Mouse (Mus musculus) stomach, postnatal 0 days (tissue): ENCODE data around the gene Ube2s. TPM values are rescaled to one million over a fixed set of nuclear protein-coding genes. Genes with fewer than 3 reads are reported as not detected.
A peak's percentile ranks its signal among the peaks of the same experiment; 100 is the strongest.

Experiments used
- ATAC-seq: fragments of 200-750 bp; cut with Nextera tagmentation; 2 replicates; pipeline ENCODE4 v1.8.0; 2017; ENCODE audit not compliant: low FRiP score, low TSS enrichment
- DNase-seq: peaks from one replicate; pipeline ENCODE4 v3.0.0-alpha.2; 2016; ENCODE audit warnings: low spot score
- H3K27ac ChIP-seq: fragments of 300-500 bp; sonication (generic); replicated peaks from 2 replicates; pipeline ENCODE4 v1.5.1; 2014; ENCODE audit warnings: mild to moderate bottlenecking, control low read depth
- H3K27me3 ChIP-seq: fragments of 300-500 bp; sonication (generic); 2 replicates; pipeline ENCODE4 v1.6.1; 2014; ENCODE audit warnings: low read length; ENCODE audit not compliant: control insufficient read depth, insufficient read depth
- H3K36me3 ChIP-seq: fragments of 300-500 bp; sonication (generic); 2 replicates; pipeline ENCODE4 v1.6.1; 2014; ENCODE audit warnings: low read length, mixed read lengths; ENCODE audit not compliant: control insufficient read depth, insufficient read depth
- H3K4me1 ChIP-seq: fragments of 300-500 bp; sonication (generic); replicated peaks from 2 replicates; pipeline ENCODE4 v1.6.1; 2014; ENCODE audit warnings: antibody characterized with exemption; ENCODE audit not compliant: control insufficient read depth, insufficient read depth
- H3K4me2 ChIP-seq: fragments of 300-500 bp; sonication (generic); replicated peaks from 2 replicates; pipeline ENCODE4 v1.6.1; 2014; ENCODE audit warnings: low read depth, mild to moderate bottlenecking, control low read depth, moderate library complexity
- H3K4me3 ChIP-seq: fragments of 300-500 bp; sonication (generic); 2 replicates; pipeline ENCODE4 v1.5.1; 2014; ENCODE audit warnings: low read depth, low read length, control low read depth
- H3K9ac ChIP-seq: fragments of 300-500 bp; sonication (generic); 2 replicates; pipeline ENCODE4 v1.6.1; 2014; ENCODE audit warnings: mild to moderate bottlenecking, low read length, control low read depth, mixed read lengths
- H3K9me3 ChIP-seq: fragments of 300-500 bp; sonication (generic); 2 replicates; pipeline ENCODE4 v1.6.1; 2016; ENCODE audit warnings: low read length; ENCODE audit not compliant: control insufficient read depth
- CTCF ChIP-seq: IDR thresholded peaks from 2 replicates; pipeline ENCODE4 v1.5.1; 2016; ENCODE audit warnings: antibody characterized with exemption, low read depth, mild to moderate bottlenecking, moderate library complexity
- EP300 ChIP-seq: optimal IDR thresholded peaks from 2 replicates; pipeline ENCODE3; 2016; ENCODE audit warnings: antibody characterized with exemption
- WGBS: fragments of 180-500 bp; shearing (Covaris S2); extraction: QIAGEN DNeasy Blood & Tissue Kit; methylation state at CpG from one replicate; pipeline ENCODE4 v1.1.7; 2014; 5-methylcytosine and 5-hydroxymethylcytosine counted together
- polyA plus RNA-seq: library from polyadenylated mRNA; unstranded; fragments of >200 nt; fragmentation: Nextera tagmentation; extraction: Ambion mirVana; gene quantifications from 2 replicates; pipeline ENCODE4 v1.2.1, GENCODE M21; 2015

Ube2s gene
- polyA plus RNA-seq, 1 experiment from 2014 or later: 111 TPM

DNA sequence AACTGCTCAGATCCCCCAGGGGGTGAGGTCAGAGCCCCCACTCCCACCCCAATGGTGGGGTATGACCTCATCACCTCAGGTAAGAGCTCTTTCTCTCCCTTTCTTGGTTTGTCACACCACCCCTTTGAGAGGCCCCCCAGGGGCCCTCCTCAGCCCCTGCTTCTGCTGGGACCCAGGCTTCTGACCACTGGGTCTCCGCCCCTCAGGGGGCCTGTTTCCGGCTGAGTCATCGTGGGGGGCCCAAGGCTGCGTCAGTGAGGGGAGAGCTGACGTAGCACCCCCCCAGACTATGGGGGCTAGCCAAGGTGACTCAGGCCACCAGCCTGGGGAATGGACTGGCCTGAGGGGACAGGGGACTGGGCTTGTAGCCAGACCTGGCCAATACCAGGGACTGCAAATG, 32.5 kb downstream of the Ube2s start:
- TF ChIP-seq CTCF (no peak), EP300 (no peak)
- no peak overlapping the region for H3K9ac ChIP-seq
- H3K36me3 ChIP-seq: no peaks in the 10 kb centered on the region
- no peak overlapping the region for H3K27ac ChIP-seq
- no peaks in the 10 kb centered on the region for H3K27me3 ChIP-seq
- DNase-seq (no peak), ATAC-seq (no peak)
- H3K9me3 ChIP-seq: no peaks in the 10 kb centered on the region
- 0 out of 2 replicates have a peak, but pooled peaks cover 3% of the 10 kb centered on the region for H3K4me1 ChIP-seq
- H3K4me3 ChIP-seq: no peak overlapping the region
- 28% methylated on average over 5 of the region's 5 CpGs for WGBS
- no peak overlapping the region for H3K4me2 ChIP-seq

- no peak for TF ChIP-seq EP300
- no peak for TF ChIP-seq CTCF
- WGBS: 5% methylated on average over 15 of the region's 20 CpGs
- Histone ChIP-seq H3K27me3 (no peaks in the 10 kb centered on the region), H3K27ac (no peak overlapping the region), H3K9ac (no peak overlapping the region), H3K9me3 (no peaks in the 10 kb centered on the region), H3K4me2 (no peak overlapping the region), H3K36me3 (no peaks in the 10 kb centered on the region), H3K4me3 (no peak overlapping the region), H3K4me1 (0 out of 2 replicates have a peak, but pooled peaks cover 3% of the 10 kb centered on the region)
- ATAC-seq: no peak
- no peak for DNase-seq
These were observed 34.3 kb downstream of the Ube2s start for GRCm38 (mm10) chr7:4777851-4778637.

DNA sequence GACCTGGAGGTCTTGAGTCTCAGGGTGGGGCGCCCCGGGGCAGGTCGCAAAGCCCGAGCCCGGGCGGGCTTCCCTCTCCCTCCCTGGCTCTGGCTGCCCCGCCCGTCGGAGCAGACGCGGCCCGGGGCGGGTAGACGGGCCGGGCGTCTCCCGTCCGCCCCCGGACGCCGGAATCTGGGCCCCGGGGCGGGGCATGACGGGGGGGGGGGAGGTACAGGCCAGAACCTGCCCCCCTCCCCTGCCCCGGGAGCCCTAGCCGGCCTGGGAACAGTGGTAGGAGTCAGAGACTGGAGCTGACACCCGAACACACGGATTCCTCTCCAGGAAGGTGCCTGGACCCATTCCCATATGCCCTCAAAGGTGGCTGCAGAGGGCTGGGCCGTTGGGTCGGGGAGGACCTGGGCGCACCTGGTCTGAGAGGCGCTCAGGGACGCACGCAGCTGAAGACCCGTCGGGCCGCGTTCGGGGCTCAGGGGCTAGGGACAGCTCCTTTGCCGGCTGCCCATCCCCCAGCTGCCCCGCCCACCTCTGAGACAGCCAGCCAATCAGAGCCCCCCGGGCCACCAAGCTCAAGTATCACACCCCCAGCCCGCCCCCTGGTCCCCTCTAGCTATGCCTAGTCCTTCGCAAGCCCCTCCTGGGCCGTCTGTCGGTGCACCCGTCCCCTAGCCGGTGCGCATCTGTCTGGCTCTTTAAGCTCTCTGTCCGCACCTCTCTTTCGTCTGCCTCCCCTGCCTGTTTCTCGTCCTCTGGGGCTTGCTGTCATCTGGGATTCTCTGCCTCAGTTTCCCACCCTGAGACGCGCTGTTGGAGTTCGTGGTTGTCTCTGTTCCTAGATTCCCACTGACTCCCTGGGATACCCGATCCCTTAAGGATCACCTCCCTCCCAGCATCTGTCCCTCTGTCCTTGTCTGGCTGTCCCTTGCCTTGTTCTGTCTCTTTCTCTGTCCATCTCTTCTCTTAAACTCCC, 35.2 kb downstream of the Ube2s start:
- peak; percentile 69 for DNase-seq
- Histone ChIP-seq H3K9me3 (no peaks in the 10 kb centered on the region), H3K27ac (no peak overlapping the region), H3K4me1 (0 out of 2 replicates have a peak, but pooled peaks cover 3% of the 10 kb centered on the region), H3K36me3 (no peaks in the 10 kb centered on the region), H3K9ac (peak overlapping the region; percentile 53), H3K27me3 (no peaks in the 10 kb centered on the region), H3K4me2 (peak overlapping the region; percentile 70), H3K4me3 (peak overlapping the region; percentile 43)
- ATAC-seq: peak; percentile 70
- TF ChIP-seq EP300 (no peak), CTCF (no peak)
- WGBS: under 1% methylated on average over 29 of the region's 56 CpGs

- no peak for DNase-seq
- 41% methylated on average over 10 of the region's 10 CpGs for WGBS
- TF ChIP-seq CTCF: no peak
- TF ChIP-seq EP300: no peak
- Histone ChIP-seq H3K9ac (no peak overlapping the region), H3K9me3 (no peaks in the 10 kb centered on the region), H3K27me3 (no peaks in the 10 kb centered on the region), H3K4me3 (no peak overlapping the region), H3K27ac (no peak overlapping the region), H3K36me3 (no peaks in the 10 kb centered on the region), H3K4me1 (0 out of 2 replicates have a peak, but pooled peaks cover 3% of the 10 kb centered on the region), H3K4me2 (no peak overlapping the region)
- ATAC-seq: no peak
These were observed 36.3 kb downstream of the Ube2s start for GRCm38 (mm10) chr7:4776131-4776530.

DNA sequence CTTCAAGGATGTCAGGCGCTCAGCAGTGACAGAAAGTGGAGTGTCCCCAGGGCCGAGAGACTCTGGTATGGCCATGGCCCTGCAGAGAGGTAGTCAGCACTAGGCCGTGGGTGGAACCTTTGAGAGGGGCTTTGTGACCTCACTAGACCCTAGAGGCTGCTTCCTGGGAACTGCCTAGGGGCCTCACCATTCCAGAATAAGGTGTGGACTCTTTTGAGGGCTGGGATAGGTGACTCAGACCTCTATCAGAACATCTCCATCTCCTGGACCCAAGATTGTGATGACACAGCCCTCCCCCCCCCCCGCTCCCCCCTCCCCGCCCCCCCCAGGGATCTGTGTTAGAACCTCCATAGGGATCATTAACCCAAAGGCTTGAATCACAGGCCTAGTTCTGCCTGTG, 41.2 kb downstream of the Ube2s start, which contains the start of gene Fam71e2:
TSS of gene Fam71e2 (minus strand) at position 101 of the 400 bp plus-strand sequence.
- Histone ChIP-seq H3K4me1 (no peaks in the 10 kb centered on the region), H3K27ac (no peak within 1 kb of the TSS), H3K9me3 (no peaks in the 10 kb centered on the region), H3K36me3 (no peaks in the 10 kb centered on the region), H3K4me3 (no peak within 1 kb of the TSS), H3K4me2 (no peak within 1 kb of the TSS), H3K27me3 (no peaks in the 10 kb centered on the region), H3K9ac (no peak within 1 kb of the TSS)
- DNase-seq (no peak), ATAC-seq (peak; percentile 18; the same call in 1 of the 2 replicates)
- no peak for TF ChIP-seq CTCF
- TF ChIP-seq EP300: no peak
- WGBS: 67% methylated on average over 4 of the region's 5 CpGs
